Mouse (Mus musculus) hindbrain, embryonic 10.5 days (tissue): ENCODE measurements around the gene Tiam2. TPM values are rescaled to one million over a fixed set of nuclear protein-coding genes. Genes with fewer than 3 reads are reported as not detected.

ENCODE experiments used
- DNase-seq: peaks from one replicate; pipeline ENCODE4 v3.0.0-alpha.2; 2017; ENCODE audit warnings: low spot score
- H3K27ac ChIP-seq: fragments of 300-500 bp; sonication (generic); 2 replicates; pipeline ENCODE4 v1.5.1; 2016; ENCODE audit warnings: mild to moderate bottlenecking, moderate library complexity
- H3K27me3 ChIP-seq: fragments of 300-500 bp; sonication (generic); 2 replicates; pipeline ENCODE4 v1.6.1; 2016; ENCODE audit warnings: mild to moderate bottlenecking; ENCODE audit not compliant: poor library complexity, insufficient read depth, severe bottlenecking
- H3K36me3 ChIP-seq: fragments of 300-500 bp; sonication (generic); 2 replicates; pipeline ENCODE4 v1.6.1; 2016; ENCODE audit warnings: mild to moderate bottlenecking, moderate library complexity
- H3K4me1 ChIP-seq: fragments of 300-500 bp; sonication (generic); replicated peaks from 2 replicates; pipeline ENCODE4 v1.6.1; 2016; ENCODE audit warnings: mild to moderate bottlenecking
- H3K4me3 ChIP-seq: fragments of 300-500 bp; sonication (generic); 2 replicates; pipeline ENCODE4 v1.5.1; 2016; ENCODE audit warnings: mild to moderate bottlenecking, moderate library complexity
- H3K9me3 ChIP-seq: fragments of 300-500 bp; sonication (generic); 2 replicates; pipeline ENCODE4 v1.6.1; 2016; ENCODE audit warnings: mild to moderate bottlenecking, moderate library complexity
- WGBS: fragments of 180-500 bp; shearing (Covaris S2); methylation state at CpG from one replicate; pipeline ENCODE4 v1.1.7; 2016; 5-methylcytosine and 5-hydroxymethylcytosine counted together
- polyA plus RNA-seq: library from polyadenylated mRNA; unstranded; fragments of >200 nt; fragmentation: Nextera tagmentation; extraction: Ambion mirVana; gene quantifications from 2 replicates; pipeline ENCODE4 v1.2.1, GENCODE M21; 2016

Tiam2 gene
- polyA plus RNA-seq, 1 experiment from 2014 or later = 4.4 TPM

GRCm38 (mm10) chr17:3379753-3380588 lies 53.6 kb downstream of the Tiam2 start:
- no peak overlapping the region for H3K27ac ChIP-seq
- H3K36me3 ChIP-seq = no peaks in the 10 kb centered on the region
- no peaks in the 10 kb centered on the region for H3K9me3 ChIP-seq
- no peak overlapping the region for H3K4me3 ChIP-seq
- H3K4me1 ChIP-seq = peaks cover 9% of the 10 kb centered on the region
- WGBS = 33% methylated on average over 12 of the region's 13 CpGs
- no peak for DNase-seq
- no peaks in the 10 kb centered on the region for H3K27me3 ChIP-seq

- H3K4me3 ChIP-seq = no peak overlapping the region
- 86% methylated on average over 1 of the region's 1 CpGs for WGBS
- no peaks in the 10 kb centered on the region for H3K9me3 ChIP-seq
- no peak overlapping the region for H3K27ac ChIP-seq
- no peak for DNase-seq
- 0 out of 2 replicates have a peak, but pooled peaks cover 3% of the 10 kb centered on the region for H3K4me1 ChIP-seq
- no peaks in the 10 kb centered on the region for H3K27me3 ChIP-seq
- no peaks in the 10 kb centered on the region for H3K36me3 ChIP-seq
Observed at GRCm38 (mm10) chr17:3385391-3385790, 59.0 kb downstream of the Tiam2 start.

GRCm38 (mm10) chr17:3387819-3388218 lies 61.4 kb downstream of the Tiam2 start:
- 74% methylated on average over 4 of the region's 4 CpGs for WGBS
- Histone ChIP-seq H3K27me3 (no peaks in the 10 kb centered on the region), H3K4me1 (0 out of 2 replicates have a peak, but pooled peaks cover 3% of the 10 kb centered on the region)

GRCm38 (mm10) chr17:3389741-3390140 lies 63.4 kb downstream of the Tiam2 start:
- 82% methylated on average over 4 of the region's 4 CpGs for WGBS
- H3K36me3 ChIP-seq = no peaks in the 10 kb centered on the region
- H3K27ac ChIP-seq = no peak overlapping the region
- no peak for DNase-seq
- no peaks in the 10 kb centered on the region for H3K27me3 ChIP-seq
- no peaks in the 10 kb centered on the region for H3K9me3 ChIP-seq
- 0 out of 2 replicates have a peak, but pooled peaks cover 3% of the 10 kb centered on the region for H3K4me1 ChIP-seq
- H3K4me3 ChIP-seq = no peak overlapping the region

More at GRCm38 (mm10) chr17:3387819-3388218, 61.4 kb downstream of the Tiam2 start:
- Histone ChIP-seq H3K36me3 (no peaks in the 10 kb centered on the region), H3K27ac (no peak overlapping the region), H3K9me3 (no peaks in the 10 kb centered on the region), H3K4me3 (no peak overlapping the region)
- DNase-seq = no peak

GRCm38 (mm10) chr17:3393981-3394380 lies 67.6 kb downstream of the Tiam2 start:
- Histone ChIP-seq H3K4me1 (no peaks in the 10 kb centered on the region), H3K27me3 (no peaks in the 10 kb centered on the region), H3K9me3 (no peaks in the 10 kb centered on the region), H3K4me3 (no peak overlapping the region), H3K36me3 (no peaks in the 10 kb centered on the region), H3K27ac (no peak overlapping the region)
- DNase-seq = no peak
- WGBS = 95% methylated on average over 2 of the region's 2 CpGs

GRCm38 (mm10) chr17:3394985-3395384 lies 68.6 kb downstream of the Tiam2 start:
- no peak for DNase-seq
- 81% methylated on average over 2 of the region's 2 CpGs for WGBS
- Histone ChIP-seq H3K27ac (no peak overlapping the region), H3K27me3 (no peaks in the 10 kb centered on the region), H3K36me3 (no peaks in the 10 kb centered on the region), H3K4me3 (no peak overlapping the region), H3K4me1 (no peaks in the 10 kb centered on the region), H3K9me3 (no peaks in the 10 kb centered on the region)

- no peak overlapping the region for H3K27ac ChIP-seq
- H3K9me3 ChIP-seq = no peaks in the 10 kb centered on the region
- no peak for DNase-seq
- H3K4me1 ChIP-seq = no peaks in the 10 kb centered on the region
- H3K27me3 ChIP-seq = no peaks in the 10 kb centered on the region
- no peak overlapping the region for H3K4me3 ChIP-seq
- WGBS = 86% methylated on average over 12 of the region's 12 CpGs
- H3K36me3 ChIP-seq = no peaks in the 10 kb centered on the region
Observed at GRCm38 (mm10) chr17:3396881-3397281, 70.5 kb downstream of the Tiam2 start.

- no peak for DNase-seq
- 66% methylated on average over 5 of the region's 5 CpGs for WGBS
- H3K9me3 ChIP-seq = no peaks in the 10 kb centered on the region
- no peak overlapping the region for H3K4me3 ChIP-seq
- H3K27ac ChIP-seq = no peak overlapping the region
- H3K27me3 ChIP-seq = no peaks in the 10 kb centered on the region
- H3K4me1 ChIP-seq = no peaks in the 10 kb centered on the region
- H3K36me3 ChIP-seq = no peaks in the 10 kb centered on the region
Observed at GRCm38 (mm10) chr17:3397836-3398235, 71.5 kb downstream of the Tiam2 start.

- peaks cover 7% of the 10 kb centered on the region; the same call in 1 of the 2 replicates for H3K4me1 ChIP-seq
- peaks cover 12% of the 10 kb centered on the region; the same call in 1 of the 2 replicates for H3K27me3 ChIP-seq
- DNase-seq = no peak
- H3K4me3 ChIP-seq = no peak overlapping the region
- H3K36me3 ChIP-seq = no peaks in the 10 kb centered on the region
- H3K9me3 ChIP-seq = no peaks in the 10 kb centered on the region
- no peak overlapping the region for H3K27ac ChIP-seq
- WGBS = 84% methylated on average over 9 of the region's 9 CpGs
Observed at GRCm38 (mm10) chr17:3405350-3406073, 79.1 kb downstream of the Tiam2 start.

- H3K36me3 ChIP-seq = no peaks in the 10 kb centered on the region
- H3K27ac ChIP-seq = no peak overlapping the region
- H3K27me3 ChIP-seq = peaks cover 13% of the 10 kb centered on the region; the same call in 1 of the 2 replicates
- H3K9me3 ChIP-seq = no peaks in the 10 kb centered on the region
- DNase-seq = no peak
- peaks cover 16% of the 10 kb centered on the region for H3K4me1 ChIP-seq
- WGBS = 0% methylated on average over 1 of the region's 1 CpGs
- H3K4me3 ChIP-seq = no peak overlapping the region
Observed at GRCm38 (mm10) chr17:3407051-3407450, 80.7 kb downstream of the Tiam2 start.

- DNase-seq = no peak
- Histone ChIP-seq H3K4me1 (peaks cover 19% of the 10 kb centered on the region), H3K27me3 (peaks cover 44% of the 10 kb centered on the region), H3K4me3 (no peak overlapping the region), H3K9me3 (no peaks in the 10 kb centered on the region), H3K36me3 (no peaks in the 10 kb centered on the region), H3K27ac (no peak overlapping the region)
- WGBS = 84% methylated on average over 2 of the region's 2 CpGs
Observed at GRCm38 (mm10) chr17:3410307-3410706, 83.9 kb downstream of the Tiam2 start.

GRCm38 (mm10) chr17:3412771-3413170 lies 86.4 kb downstream of the Tiam2 start:
- no peak for DNase-seq
- 85% methylated on average over 4 of the region's 4 CpGs for WGBS
- Histone ChIP-seq H3K27ac (no peak overlapping the region), H3K4me3 (no peak overlapping the region), H3K27me3 (peaks cover 46% of the 10 kb centered on the region), H3K9me3 (no peaks in the 10 kb centered on the region), H3K4me1 (peaks cover 12% of the 10 kb centered on the region), H3K36me3 (no peaks in the 10 kb centered on the region)

GRCm38 (mm10) chr17:3415580-3415979 lies 89.2 kb downstream of the Tiam2 start:
- 93% methylated on average over 3 of the region's 3 CpGs for WGBS
- no peak overlapping the region for H3K4me3 ChIP-seq
- peaks cover 47% of the 10 kb centered on the region for H3K27me3 ChIP-seq
- H3K9me3 ChIP-seq = no peaks in the 10 kb centered on the region
- DNase-seq = no peak
- H3K4me1 ChIP-seq = peaks cover 12% of the 10 kb centered on the region
- no peak overlapping the region for H3K27ac ChIP-seq
- H3K36me3 ChIP-seq = no peaks in the 10 kb centered on the region
